Mouse (Mus musculus) right cerebral cortex, postnatal 25 days (tissue): ENCODE results near the gene Rad51c.
"Not testable (repeated sequence)": the region's sequence is repeated elsewhere in the genome, so short reads cannot be mapped to it uniquely, and the experiment has no call there.

ENCODE experiments used
- DNase-seq: peaks from one replicate; pipeline ENCODE4 v3.0.0; 2022

Rad51c gene

DNA sequence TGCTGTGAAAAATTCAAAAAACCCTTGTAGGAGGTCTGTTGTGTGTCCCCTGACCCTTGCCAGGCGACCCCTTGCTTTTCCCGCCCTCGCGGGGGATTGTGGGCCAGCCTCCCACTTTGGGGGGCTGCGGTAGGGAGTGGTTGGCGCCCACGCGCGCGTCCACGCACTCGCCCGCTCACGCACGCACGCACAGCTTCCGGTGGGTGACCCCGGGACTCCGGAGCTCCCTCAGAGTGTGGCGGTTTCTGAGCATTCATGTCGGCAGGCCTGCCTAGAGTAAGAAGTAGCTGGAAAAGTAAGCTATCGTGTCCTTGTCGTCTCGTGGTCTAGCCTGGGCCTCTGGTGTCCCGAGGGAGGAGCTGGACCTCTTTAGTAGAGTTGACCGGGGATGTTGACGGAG, at the start of gene Rad51c, which contains the start of gene Tex14:
Rad51c (minus strand) TSS at position 79 of the 400 bp plus-strand sequence.
Tex14 (plus strand) TSS at position 190 of the 400 bp plus-strand sequence.
- no peak for DNase-seq

DNA sequence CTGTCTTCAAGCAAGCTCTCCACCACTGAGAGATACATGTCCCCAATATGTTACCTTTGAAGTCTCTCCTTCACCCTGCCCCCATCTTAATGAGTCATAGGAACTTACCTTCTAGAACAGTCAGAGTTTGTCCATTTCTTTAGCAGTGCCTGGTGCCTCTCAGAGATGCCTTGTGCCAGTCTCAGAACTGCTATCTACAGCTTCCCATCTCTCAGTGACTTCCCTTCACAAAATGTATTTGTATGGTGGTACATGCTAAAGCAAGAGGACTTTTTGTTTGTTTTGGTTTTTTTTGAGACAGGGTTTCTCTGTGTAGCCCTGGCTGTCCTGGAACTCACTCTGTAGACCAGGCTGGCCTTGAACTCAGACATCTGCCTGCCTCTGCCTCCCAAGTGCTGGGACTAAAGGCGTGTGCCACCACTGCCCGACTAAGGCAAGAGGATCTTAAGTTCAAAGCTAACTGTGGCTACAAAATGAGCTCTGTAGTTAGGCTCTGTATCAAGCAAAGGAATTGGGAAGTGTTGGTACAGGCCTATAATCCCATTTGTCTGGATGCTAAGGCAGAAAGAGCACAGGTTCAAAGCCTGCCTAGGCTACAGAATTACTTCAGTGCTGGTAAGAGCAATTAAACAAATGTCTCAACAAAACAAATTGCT, 49.4 kb upstream of the Rad51c start:
- DNase-seq, result no peak

DNA sequence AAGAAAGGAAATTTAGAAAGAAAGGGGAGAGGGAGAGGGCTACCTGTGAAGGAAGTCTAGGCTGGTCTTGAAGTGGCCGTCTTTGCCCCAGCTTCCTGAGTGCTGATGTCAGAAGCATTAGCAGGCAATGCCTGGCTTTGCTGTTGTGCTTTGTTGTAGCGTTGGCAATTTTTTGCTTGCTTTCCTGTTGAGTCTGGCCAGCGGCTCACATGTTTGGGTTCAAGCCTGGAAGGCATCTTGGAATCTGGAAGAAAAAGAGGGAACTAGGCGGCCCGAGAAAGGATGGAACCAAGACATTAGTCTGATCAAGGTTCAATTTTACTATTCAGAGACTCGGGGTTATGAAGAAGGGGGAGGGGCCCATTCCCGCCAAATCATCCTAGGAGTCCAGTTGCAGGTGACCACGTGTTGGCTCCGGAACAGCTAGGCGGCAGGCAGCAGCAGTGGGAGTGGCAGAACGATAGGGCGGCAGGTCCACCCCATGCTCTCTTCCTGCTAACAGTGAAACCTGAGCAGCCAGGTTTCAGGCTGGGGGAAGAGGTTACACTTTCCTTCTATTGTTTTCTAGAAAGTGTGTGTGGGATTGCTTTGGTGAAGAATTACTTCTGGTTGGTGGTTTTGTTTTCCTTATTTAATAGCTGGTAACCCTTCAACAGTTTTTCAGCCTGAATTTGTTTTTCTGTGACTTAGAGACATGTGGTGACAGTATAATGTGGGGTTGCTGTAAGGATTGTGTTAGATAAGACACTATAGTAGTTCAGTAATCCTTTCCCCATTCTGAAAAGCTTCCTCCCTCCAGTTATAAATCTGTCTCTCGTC, 48.7 kb upstream of the Rad51c start:
- DNase-seq, result no peak

DNA sequence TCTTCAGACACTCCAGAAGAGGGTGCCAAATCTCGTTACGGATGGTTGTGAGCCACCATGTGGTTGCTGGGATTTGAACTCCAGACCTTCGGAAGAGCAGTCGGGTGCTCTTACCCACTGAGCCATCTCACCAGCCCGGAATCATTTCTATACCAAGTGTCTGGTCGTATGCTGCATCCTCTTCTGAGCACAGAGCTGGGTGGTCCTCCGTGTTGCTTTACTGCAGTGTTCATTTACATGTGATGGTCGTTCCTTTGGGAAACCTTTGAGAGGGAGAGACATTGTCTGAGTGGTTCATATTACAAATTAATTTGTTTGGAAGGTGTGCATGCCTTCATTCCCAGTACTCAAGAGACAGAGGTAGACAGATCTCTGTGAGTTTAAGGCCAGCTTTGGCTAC, 48.0 kb upstream of the Rad51c start:
- DNase-seq, result not testable (repeated sequence)

DNA sequence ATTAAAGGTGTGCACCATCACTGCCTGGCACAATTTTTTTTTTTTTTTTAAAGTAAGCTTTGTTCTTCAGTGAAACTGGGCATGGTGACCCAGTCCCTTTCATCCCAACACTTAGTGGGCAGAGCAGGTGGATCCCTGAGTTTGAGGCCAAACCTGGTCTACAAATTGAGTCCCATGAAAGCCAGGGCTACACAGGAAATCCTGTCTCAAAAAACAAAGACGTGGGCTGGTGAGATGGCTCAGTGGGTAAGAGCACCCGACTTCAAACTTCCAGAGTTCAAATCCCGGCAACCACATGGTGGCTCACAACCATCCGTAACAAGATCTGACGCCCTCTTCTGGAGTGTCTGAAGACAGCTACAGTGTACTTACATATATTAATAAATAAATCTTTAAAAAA, 45.1 kb upstream of the Rad51c start:
- DNase-seq, result not testable (repeated sequence)

DNA sequence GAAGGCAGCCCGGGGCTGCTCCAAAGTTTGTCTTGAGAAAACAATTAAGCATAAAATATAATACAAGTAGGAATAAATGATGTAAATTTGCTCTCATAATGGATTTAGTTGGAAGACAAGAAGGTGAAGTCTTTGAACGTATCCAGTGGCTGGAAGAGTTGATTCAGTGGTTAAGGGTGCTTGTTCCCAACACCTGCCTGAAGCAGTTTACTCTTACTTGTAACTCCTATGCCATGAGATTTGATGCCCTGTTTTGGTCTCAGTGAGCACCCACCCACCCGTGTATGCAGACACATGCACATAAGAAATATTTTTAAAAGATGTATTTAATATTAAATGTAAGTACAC, 44.4 kb upstream of the Rad51c start:
- DNase-seq, result no peak

DNA sequence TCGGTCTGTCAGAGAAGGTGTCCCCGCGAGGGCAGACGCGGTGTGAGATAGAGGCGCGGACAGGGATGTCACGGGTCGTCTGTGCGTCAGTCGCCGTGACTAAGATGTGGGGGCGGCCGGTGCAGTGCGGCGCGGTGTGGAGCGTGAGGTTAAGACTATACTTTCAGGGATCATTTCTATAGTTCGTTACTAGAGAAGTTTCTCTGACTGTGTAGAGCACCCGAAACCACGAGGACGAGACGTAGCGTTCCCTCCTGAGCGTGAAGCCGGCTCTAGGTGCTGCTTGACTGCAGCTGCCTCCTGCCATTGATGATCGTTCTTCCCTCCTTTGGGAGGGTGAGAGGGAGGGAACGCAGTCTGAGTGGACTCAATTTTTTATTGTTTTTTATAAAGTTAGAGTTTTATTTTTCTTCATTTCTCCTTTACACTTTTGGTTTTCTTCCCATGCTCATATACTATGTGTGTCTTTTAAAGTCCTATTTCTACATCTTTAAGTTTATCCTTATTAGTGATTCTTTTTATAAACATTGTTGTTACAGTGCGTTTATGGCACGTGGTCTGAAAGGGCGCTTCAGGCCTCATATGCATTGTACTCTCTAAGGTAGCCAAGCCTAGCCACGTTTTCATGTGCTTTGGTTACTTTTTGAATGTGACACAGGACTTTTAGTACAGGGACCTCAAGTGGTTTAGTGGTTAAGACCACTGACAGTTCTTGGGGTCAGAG, 43.9 kb upstream of the Rad51c start:
- DNase-seq, result peak; percentile 25

DNA sequence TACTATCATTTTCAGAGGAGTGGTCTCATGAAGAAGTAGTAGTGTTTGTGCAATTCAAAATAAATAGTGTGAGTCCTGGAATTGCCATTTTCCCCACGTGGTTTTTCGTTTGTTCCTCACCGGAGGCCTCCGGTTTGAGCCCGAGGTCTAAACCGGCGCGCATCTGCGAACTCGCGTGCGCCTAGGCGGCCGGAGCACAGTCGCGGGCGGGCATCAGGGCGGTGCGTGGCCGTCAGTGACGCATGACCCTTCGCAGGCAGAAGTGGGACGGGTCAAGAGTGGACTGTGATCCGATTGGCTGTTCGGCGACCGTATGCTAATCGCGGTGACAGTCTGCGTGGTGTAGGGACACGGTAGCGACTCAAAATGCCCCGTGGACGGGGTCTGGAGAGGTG, 43.3 kb upstream of the Rad51c start:
- peak; percentile 90 for DNase-seq

DNA sequence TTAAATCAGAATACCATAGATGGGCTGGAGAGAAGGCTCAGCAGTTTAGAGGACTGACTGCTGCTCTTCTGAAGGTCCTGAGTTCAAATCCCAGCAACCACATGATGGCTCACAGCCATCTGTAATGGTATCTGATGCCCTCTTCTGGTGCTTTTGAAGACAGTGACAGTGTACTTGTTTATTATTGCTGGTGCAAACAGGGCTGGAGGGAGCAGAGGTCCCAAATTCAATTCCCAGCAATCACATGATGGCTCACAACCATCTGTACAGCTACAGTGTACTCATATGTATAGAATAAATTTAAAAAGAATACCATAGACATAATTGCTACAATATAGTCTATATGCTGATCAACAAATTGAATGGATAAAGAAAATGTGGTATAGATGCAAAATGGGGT, 42.7 kb upstream of the Rad51c start:
- no peak for DNase-seq

DNA sequence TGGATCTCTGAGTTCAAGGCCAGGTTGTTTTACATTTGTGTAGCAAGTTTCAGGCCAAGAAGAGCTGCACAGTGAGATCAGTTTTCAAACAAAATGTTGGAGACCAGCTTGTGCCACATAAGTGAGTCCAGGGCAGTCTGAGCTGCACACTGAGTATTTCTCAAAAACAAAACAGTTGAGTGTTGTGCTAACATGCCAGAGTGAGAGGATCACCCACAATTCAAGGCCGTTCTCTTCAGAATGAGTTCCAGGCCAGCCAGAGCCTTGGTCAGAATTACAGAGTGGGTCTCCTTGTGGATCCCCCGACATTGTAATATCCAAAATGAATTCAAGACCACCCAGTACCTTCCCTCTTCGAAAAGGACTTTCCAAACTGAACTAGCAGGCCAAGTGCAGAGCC, 41.4 kb upstream of the Rad51c start:
- no peak for DNase-seq

DNA sequence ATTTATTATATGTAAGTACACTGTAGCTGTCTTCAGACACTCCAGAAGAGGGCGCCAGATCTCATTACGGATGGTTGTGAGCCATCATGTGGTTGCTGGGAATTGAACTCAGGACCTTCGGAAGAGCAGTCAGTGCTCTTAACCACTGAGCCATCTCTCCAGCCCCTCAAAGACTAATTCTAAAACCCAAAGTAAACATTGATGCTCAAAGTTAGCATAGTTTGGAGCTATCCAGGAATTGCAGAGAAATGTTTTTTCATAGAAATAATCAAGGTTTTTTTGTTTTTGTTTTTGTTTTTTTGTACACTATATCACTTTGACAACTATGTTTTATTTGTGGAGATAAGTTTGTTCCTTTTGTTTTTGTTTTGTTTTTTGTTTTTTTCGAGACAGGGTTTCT, 40.8 kb upstream of the Rad51c start:
- not testable (repeated sequence) for DNase-seq

DNA sequence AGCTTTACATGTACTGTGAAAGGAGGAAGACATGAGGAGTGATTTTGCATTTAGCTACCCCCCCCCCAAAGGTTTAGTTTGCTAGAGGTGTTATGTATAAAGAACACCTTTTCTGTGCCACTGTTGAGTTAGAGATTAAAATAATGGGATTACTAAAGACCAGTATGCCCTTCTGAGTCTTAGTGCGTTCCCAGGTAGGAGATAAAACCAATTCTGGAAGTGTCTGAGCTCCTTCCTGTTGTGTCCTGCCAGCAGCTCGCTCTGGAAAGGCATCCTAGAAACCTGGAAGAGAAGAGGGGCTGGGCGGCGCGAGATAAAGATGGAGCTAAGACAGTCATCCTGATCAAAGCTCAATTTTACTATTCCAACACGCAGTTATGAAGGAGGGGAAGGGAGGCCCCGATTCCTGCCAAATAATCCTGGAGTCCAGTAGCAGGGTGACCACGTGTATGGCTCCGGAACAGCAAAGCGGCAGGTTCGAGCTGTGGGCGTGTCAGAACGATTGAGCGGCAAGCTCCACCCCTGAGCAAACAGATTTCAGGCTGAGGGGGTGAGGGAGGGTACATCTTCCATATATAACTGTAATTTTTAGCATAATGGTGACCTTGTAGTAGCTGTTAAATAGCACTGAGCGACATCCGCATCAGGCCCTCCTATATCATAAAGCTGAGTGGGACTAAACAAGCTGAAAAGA, 40.1 kb upstream of the Rad51c start:
- no peak for DNase-seq

DNA sequence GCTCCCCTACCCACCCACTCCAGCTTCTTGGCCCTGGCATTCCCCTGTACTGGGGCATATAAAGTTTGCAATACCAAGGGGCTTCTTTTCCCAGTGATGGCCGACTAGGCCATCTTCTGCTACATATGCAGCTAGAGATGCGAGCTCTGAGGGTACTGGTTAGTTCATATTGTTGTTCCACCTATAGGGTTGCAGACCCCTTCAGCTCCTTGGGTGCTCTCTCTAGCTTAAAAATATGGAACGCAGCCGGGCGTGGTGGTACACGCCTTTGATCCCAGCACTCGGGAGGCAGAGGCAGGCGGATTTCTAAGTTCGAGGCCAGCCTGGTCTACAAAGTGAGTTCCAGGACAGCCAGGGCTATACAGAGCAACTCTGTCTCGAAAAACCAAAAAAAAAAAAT, 39.3 kb upstream of the Rad51c start:
- not testable (repeated sequence) for DNase-seq

DNA sequence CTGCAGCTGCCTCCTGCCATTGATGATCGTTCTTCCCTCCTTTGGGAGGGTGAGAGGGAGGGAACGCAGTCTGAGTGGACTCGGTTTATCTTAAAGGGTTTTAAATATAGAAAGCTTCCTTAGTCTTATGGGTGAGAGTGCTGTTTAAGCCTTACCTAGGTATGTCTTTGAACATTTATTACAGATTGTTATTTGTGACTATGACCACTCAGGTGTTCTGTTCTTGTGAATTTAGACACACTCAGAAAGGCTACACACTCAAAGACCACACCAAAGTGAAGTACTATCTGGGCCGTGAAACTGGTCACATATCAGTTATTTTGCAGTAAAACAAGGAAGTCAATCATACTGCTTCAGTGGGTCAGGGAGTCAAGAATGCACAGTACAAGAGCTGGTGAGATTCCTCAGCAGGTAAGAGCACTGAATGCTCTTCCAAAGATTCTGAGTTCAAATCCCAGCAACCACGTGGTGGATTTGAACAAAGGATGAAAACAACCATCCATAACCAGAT, 38.7 kb upstream of the Rad51c start:
- peak; percentile 33 for DNase-seq

DNA sequence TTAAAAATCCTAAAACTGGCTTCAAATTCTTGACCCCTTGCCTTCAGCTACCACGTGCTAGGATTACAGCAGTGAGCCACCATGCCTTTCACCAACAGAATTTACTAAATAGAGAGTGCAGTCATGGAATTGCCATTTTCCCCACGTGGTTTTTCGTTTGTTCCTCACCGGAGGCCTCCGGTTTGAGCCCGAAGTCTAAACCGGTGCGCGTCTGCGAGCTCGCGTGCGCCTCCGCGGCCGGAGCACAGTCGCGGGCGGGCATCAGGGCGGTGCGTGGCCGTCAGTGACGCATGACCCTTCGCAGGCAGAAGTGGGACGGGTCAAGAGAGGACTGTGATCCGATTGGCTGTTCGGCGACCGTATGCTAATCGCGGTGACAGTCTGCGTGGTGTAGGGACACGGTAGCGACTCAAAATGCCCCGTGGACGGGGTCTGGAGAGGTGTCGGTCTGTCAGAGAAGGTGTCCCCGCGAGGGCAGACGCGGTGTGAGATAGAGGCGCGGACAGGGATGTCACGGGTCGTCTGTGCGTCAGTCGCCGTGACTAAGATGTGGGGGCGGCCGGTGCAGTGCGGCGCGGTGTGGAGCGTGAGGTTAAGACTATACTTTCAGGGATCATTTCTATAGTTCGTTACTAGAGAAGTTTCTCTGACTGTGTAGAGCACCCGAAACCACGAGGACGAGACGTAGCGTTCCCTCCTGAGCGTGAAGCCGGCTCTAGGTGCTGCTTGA, 38.1 kb upstream of the Rad51c start:
- DNase-seq, result peak; percentile 82

DNA sequence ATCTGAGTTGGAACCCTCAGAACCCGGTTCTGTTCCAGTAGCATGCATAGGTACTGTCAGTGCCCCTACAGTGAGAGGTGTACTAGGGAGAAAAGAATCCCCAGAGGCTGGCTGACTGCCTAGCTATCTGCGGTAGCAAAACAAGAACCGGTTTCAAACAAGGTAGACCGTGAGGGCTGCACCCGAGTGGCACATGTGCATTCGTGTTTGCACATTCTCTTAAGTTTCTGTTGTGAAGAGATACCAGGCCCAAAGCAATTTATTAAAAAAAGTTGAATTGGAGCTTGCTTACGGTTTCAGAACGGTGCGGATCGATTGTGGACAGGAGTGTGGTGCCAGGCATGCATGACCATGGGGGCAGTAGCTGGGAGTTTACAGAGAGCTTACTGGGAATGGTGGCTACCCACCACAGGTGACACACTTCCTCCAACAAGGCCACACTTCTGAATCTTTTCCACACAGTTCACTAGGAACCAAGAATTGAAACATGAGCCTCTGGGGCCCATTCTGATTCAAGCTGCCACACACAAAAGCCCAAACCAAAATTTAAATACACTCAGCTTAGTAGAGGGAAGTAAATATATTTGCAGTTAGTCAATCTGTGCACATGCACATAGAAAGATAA, 35.2 kb upstream of the Rad51c start:
- DNase-seq, result no peak

DNA sequence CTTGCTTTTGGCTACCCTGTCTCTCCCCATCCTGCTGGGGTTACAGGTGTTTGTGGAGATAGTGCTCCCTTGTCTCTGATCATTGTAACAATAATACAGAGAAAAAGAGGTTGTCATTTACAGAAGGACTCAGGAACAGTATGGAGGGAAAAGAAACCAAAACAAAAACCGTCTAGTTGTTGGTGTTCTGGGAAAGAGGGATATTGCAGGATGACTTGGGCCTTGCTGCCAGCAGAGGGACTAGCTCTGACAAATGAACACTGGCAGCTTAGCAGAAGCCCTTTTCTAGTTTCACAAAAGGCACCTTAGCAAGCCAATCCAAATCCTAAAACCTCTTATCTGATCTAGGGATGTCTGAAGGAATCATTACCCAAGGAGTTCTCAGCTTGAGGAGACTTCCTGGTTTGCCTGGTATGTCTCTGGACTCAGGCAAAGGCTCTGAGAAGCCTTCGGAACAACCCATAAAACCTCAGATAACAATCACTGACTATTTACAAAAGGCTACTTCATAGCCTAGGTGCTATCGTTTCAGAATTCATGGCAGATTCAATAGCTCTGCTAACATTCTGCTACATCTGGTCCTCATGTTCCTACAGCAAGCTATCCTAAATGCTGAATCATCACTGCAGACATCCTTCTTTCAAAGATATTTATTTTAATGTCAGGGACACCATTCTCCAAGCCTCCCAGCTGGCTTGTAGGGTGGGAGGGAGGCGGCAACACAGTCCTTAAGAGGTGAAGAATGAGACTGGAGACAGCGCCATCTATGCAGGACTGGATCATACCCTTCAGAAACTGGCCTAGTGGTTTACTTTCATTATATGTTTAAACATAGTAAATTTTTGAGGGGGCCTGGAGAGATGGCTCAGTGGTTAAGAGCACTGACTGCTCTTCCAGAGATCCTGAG, 31.8 kb upstream of the Rad51c start:
- no peak for DNase-seq

DNA sequence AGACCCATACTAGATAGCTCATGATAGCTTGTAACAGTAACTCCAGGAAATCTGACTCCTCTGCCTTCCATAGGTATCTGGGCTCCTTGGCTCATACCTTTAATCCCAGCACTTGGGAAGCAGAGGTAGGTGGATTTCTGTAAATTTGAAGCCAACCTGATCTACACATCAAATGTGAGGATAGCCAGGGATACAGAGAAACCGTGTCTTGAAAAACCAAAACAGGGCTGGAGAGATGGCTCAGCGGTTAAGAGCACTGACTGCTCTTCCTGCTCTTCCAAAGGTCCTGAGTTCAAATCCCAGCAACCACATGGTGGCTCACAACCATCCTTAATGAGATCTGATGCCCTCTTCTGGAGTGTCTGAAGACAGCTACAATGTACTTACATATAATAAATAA, 30.4 kb upstream of the Rad51c start:
- not testable (repeated sequence) for DNase-seq

DNA sequence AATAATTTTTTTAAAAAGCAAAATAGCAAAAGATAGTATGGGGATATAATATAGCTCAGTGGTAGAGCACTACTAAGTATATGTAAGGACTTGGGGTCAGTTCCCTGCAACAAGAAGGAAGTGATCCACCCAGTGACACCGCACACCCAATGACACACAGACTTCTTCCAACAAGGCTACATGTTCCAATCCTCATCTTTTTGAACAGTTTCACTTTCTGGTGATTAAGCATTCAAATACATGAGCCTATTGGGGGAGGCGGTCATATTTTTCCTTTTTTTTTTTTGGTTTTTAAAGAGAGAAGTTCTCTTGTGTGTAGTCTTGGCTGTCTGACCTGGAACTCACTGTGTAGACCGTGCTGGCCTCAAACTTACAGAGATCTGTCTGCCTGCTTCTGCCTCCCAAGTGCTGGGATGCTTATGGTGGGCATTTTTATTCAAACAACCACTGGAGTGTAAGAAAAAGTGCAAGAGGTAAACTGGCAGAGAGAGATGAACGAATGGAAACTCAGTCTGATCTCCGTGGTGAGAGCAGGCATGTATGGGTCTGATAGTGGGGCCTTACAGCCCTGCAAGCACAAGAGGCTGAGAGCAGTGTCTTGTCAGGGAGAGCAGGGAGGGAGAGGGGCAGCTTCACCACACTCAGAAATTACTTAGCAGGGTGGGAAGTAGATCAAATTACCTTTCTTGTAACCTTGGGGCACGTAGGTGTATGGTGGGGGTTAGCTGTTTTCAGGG, 28.3 kb upstream of the Rad51c start:
- DNase-seq, result no peak

DNA sequence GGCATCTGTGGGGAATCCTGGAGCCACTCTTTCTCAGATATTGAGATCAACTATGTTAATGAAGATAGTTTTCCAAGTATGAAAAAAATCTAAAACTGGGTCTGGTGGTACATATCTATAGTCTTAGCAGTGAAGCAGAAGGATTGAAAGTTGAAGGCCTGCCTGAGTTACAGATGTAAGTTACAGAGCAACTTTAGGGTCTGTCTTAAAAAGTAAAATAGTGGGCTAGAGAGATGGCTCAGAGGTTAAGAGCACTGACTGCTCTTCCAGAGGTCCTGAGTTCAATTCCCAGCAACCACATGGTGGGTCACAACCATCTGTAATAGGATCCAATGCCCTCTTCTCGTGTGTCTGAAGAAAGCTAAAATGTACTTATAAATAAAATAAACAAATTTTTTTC, 27.7 kb upstream of the Rad51c start:
- DNase-seq, result no peak
